Mouse (Mus musculus) heart, adult 2 months (tissue): Measurements from ENCODE around the gene Wrnip1.

Experiments
- CTCF ChIP-seq: fragments of 200-600 bp; IDR thresholded peaks from 2 replicates; pipeline ENCODE4 v1.8.1; 2022; ENCODE audit warnings: antibody characterized with exemption, mild to moderate bottlenecking, moderate library complexity
- POLR2A ChIP-seq: fragments of 200-500 bp; IDR thresholded peaks from 2 replicates; pipeline ENCODE4 v1.6.1; 2011; ENCODE audit warnings: mild to moderate bottlenecking, low read depth, low read length, control low read depth; ENCODE audit not compliant: insufficient read depth

DNA sequence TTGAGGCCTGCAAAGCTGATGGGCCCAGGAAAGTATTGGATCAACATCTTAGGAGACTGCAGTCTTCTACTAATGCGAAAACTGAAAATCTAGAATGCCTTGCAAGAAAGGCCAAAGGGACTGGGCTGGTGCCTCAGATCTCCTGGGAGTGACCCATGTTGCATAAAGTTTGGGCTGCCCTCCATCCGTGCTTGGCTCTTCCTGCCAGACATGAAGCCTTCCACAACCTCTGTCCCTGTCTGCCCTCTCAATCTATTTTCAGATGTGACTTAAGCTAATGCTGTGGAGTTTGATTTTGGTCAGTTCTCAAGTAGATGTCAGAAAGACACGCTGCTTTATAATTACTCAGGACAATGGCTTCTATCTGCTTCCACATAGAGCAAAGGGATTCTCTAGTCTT lies 38.7 kb upstream of the Wrnip1 start:
- TF ChIP-seq CTCF (no peak), POLR2A (peak; percentile 67)
